Mouse (Mus musculus): ENCODE results near the gene Rflna. TPM values are rescaled to one million over a fixed set of nuclear protein-coding genes. Genes with fewer than 3 reads are reported as not detected.
A peak's percentile ranks its signal among the peaks of the same experiment; 100 is the strongest.

Rflna gene
- polyA plus RNA-seq, 2 experiments = 0.15 to 0.38 TPM

GRCm38 (mm10) chr5:125019099-125019498 is 16.1 kb downstream of the Rflna start:
- 76% methylated on average over 5 of the region's 5 CpGs for WGBS (ENCODE audit: insufficient replicate concordance)
- Histone ChIP-seq H3K36me3 (replicated peaks; ENCODE audit: control insufficient read depth, insufficient read depth, low read depth) (no peaks in the 10 kb centered on the region), H3K4me1 (replicated peaks; ENCODE audit: control insufficient read depth in 2 of 2, insufficient read depth in 2 of 2, low read length in 1 of 2) (no peaks in the 10 kb centered on the region), H3K9me3 (ENCODE audit: control insufficient read depth, low read length) (no peaks in the 10 kb centered on the region), H3K9ac (replicated peaks) (no peak overlapping the region), H3K4me2 (ENCODE audit: low read depth) (no peak overlapping the region), H3K27me3 (ENCODE audit: control insufficient read depth, insufficient read depth, low read length) (no peaks in the 10 kb centered on the region), H3K4me3 (ENCODE audit: insufficient read depth in 1 of 2, low read depth in 2 of 2, low read length in 2 of 2) (no peak overlapping the region), H3K27ac (no peak overlapping the region)
- no peak for ATAC-seq (ENCODE audit: insufficient read depth)
- TF ChIP-seq CTCF (IDR thresholded peaks at IDR 0.05; ENCODE audit: low read depth) (no peak), EP300 (IDR thresholded peaks at IDR 0.05; ENCODE audit: low read depth) (no peak)
- no peak for DNase-seq (ENCODE audit: low read depth in 3 of 3, low spot score in 3 of 3)

GRCm38 (mm10) chr5:125021298-125021697 is 18.3 kb downstream of the Rflna start:
- no peaks in the 10 kb centered on the region for H3K36me3 ChIP-seq (replicated peaks; ENCODE audit: control insufficient read depth, insufficient read depth, low read depth)

GRCm38 (mm10) chr5:125024002-125024401 is 21.0 kb downstream of the Rflna start:
- DNase-seq (ENCODE audit: low read depth in 3 of 3, low spot score in 3 of 3) (no peak), ATAC-seq (ENCODE audit: insufficient read depth) (no peak)
- TF ChIP-seq CTCF (IDR thresholded peaks at IDR 0.05; ENCODE audit: low read depth) (peak; percentile 74), EP300 (IDR thresholded peaks at IDR 0.05; ENCODE audit: low read depth) (no peak)
- Histone ChIP-seq H3K27me3 (ENCODE audit: control insufficient read depth, insufficient read depth, low read length) (no peaks in the 10 kb centered on the region), H3K4me2 (ENCODE audit: low read depth) (no peak overlapping the region), H3K4me3 (ENCODE audit: insufficient read depth in 1 of 2, low read depth in 2 of 2, low read length in 2 of 2) (no peak overlapping the region), H3K9ac (replicated peaks) (no peak overlapping the region), H3K9me3 (ENCODE audit: control insufficient read depth, low read length) (no peaks in the 10 kb centered on the region), H3K4me1 (replicated peaks; ENCODE audit: control insufficient read depth in 2 of 2, insufficient read depth in 2 of 2, low read length in 1 of 2) (no peaks in the 10 kb centered on the region), H3K36me3 (replicated peaks; ENCODE audit: control insufficient read depth, insufficient read depth, low read depth) (no peaks in the 10 kb centered on the region; the same call in none of the 2 replicates), H3K27ac (no peak overlapping the region)
- 83% methylated on average over 14 of the region's 14 CpGs for WGBS (ENCODE audit: insufficient replicate concordance)

More at GRCm38 (mm10) chr5:125021298-125021697, 18.3 kb downstream of the Rflna start:
- Histone ChIP-seq H3K4me3 (ENCODE audit: insufficient read depth in 1 of 2, low read depth in 2 of 2, low read length in 2 of 2) (no peak overlapping the region), H3K9me3 (ENCODE audit: control insufficient read depth, low read length) (no peaks in the 10 kb centered on the region), H3K27me3 (ENCODE audit: control insufficient read depth, insufficient read depth, low read length) (no peaks in the 10 kb centered on the region), H3K4me2 (ENCODE audit: low read depth) (no peak overlapping the region), H3K27ac (no peak overlapping the region), H3K4me1 (replicated peaks; ENCODE audit: control insufficient read depth in 2 of 2, insufficient read depth in 2 of 2, low read length in 1 of 2) (no peaks in the 10 kb centered on the region), H3K9ac (replicated peaks) (no peak overlapping the region)
- no peak for ATAC-seq (ENCODE audit: insufficient read depth)
- 83% methylated on average over 11 of the region's 11 CpGs for WGBS (ENCODE audit: insufficient replicate concordance)
- no peak for DNase-seq (ENCODE audit: low read depth in 3 of 3, low spot score in 3 of 3)
- TF ChIP-seq EP300 (IDR thresholded peaks at IDR 0.05; ENCODE audit: low read depth) (no peak), CTCF (IDR thresholded peaks at IDR 0.05; ENCODE audit: low read depth) (no peak)

GRCm38 (mm10) chr5:125028371-125028770 is 25.4 kb downstream of the Rflna start:
- TF ChIP-seq CTCF (IDR thresholded peaks at IDR 0.05; ENCODE audit: low read depth) = no peak
- DNase-seq (ENCODE audit: low read depth in 3 of 3, low spot score in 3 of 3) = no peak
- WGBS (ENCODE audit: insufficient replicate concordance) = 85% methylated on average over 15 of the region's 15 CpGs

GRCm38 (mm10) chr5:125028911-125029310 is 25.9 kb downstream of the Rflna start:
- no peak overlapping the region for H3K4me3 ChIP-seq (ENCODE audit: insufficient read depth in 1 of 2, low read depth in 2 of 2, low read length in 2 of 2)
- ATAC-seq (ENCODE audit: insufficient read depth) (no peak), DNase-seq (ENCODE audit: low read depth in 3 of 3, low spot score in 3 of 3) (no peak)
- no peaks in the 10 kb centered on the region for H3K27me3 ChIP-seq (ENCODE audit: control insufficient read depth, insufficient read depth, low read length)
- no peaks in the 10 kb centered on the region for H3K4me1 ChIP-seq (replicated peaks; ENCODE audit: control insufficient read depth in 2 of 2, insufficient read depth in 2 of 2, low read length in 1 of 2)
- no peak overlapping the region for H3K9ac ChIP-seq (replicated peaks)
- H3K27ac ChIP-seq = no peak overlapping the region
- no peaks in the 10 kb centered on the region; the same call in none of the 2 replicates for H3K36me3 ChIP-seq (replicated peaks; ENCODE audit: control insufficient read depth, insufficient read depth, low read depth)
- 90% methylated on average over 20 of the region's 20 CpGs for WGBS (ENCODE audit: insufficient replicate concordance)
- no peak for TF ChIP-seq CTCF (IDR thresholded peaks at IDR 0.05; ENCODE audit: low read depth)
- TF ChIP-seq EP300 (IDR thresholded peaks at IDR 0.05; ENCODE audit: low read depth) = no peak
- no peaks in the 10 kb centered on the region for H3K9me3 ChIP-seq (ENCODE audit: control insufficient read depth, low read length)
- H3K4me2 ChIP-seq (ENCODE audit: low read depth) = no peak overlapping the region

More at GRCm38 (mm10) chr5:125028371-125028770, 25.4 kb downstream of the Rflna start:
- H3K4me3 ChIP-seq (ENCODE audit: insufficient read depth in 1 of 2, low read depth in 2 of 2, low read length in 2 of 2) = no peak overlapping the region
- H3K9me3 ChIP-seq (ENCODE audit: control insufficient read depth, low read length) = no peaks in the 10 kb centered on the region
- no peaks in the 10 kb centered on the region for H3K4me1 ChIP-seq (replicated peaks; ENCODE audit: control insufficient read depth in 2 of 2, insufficient read depth in 2 of 2, low read length in 1 of 2)
- no peaks in the 10 kb centered on the region; the same call in none of the 2 replicates for H3K36me3 ChIP-seq (replicated peaks; ENCODE audit: control insufficient read depth, insufficient read depth, low read depth)
- ATAC-seq (ENCODE audit: insufficient read depth) = no peak
- H3K27ac ChIP-seq = no peak overlapping the region
- H3K27me3 ChIP-seq (ENCODE audit: control insufficient read depth, insufficient read depth, low read length) = no peaks in the 10 kb centered on the region
- H3K9ac ChIP-seq (replicated peaks) = no peak overlapping the region
- no peak overlapping the region for H3K4me2 ChIP-seq (ENCODE audit: low read depth)
